Mouse (Mus musculus): ENCODE results near the gene Reep1. TPM values are rescaled to one million over a fixed set of nuclear protein-coding genes. Genes with fewer than 3 reads are reported as not detected.

Gene Reep1
- not detected in 3 replicates for total RNA-seq (2017)

GRCm38 (mm10) chr6:71707511-71708501, at the start of gene Reep1:
Gene Reep1 (plus strand): TSS chr6:71707561.
- ATAC-seq (replicated peaks; ENCODE audit: insufficient number of reproducible peaks, low FRiP score, low TSS enrichment, poor library complexity, severe bottlenecking): no peak

- ATAC-seq (replicated peaks; ENCODE audit: insufficient number of reproducible peaks, low FRiP score, low TSS enrichment, poor library complexity, severe bottlenecking): no peak
Measured at GRCm38 (mm10) chr6:71658290-71658689, 49.1 kb upstream of the Reep1 start.

- no peak for ATAC-seq (replicated peaks; ENCODE audit: insufficient number of reproducible peaks, low FRiP score, low TSS enrichment, poor library complexity, severe bottlenecking)
Measured at GRCm38 (mm10) chr6:71664511-71664910, 42.9 kb upstream of the Reep1 start.

GRCm38 (mm10) chr6:71673166-71673565, 34.2 kb upstream of the Reep1 start:
- no peak for ATAC-seq (replicated peaks; ENCODE audit: insufficient number of reproducible peaks, low FRiP score, low TSS enrichment, poor library complexity, severe bottlenecking)

- ATAC-seq (replicated peaks; ENCODE audit: insufficient number of reproducible peaks, low FRiP score, low TSS enrichment, poor library complexity, severe bottlenecking): no peak
Measured at GRCm38 (mm10) chr6:71678891-71679290, 28.5 kb upstream of the Reep1 start.

GRCm38 (mm10) chr6:71695150-71695549, 12.2 kb upstream of the Reep1 start:
- no peak for ATAC-seq (replicated peaks; ENCODE audit: insufficient number of reproducible peaks, low FRiP score, low TSS enrichment, poor library complexity, severe bottlenecking)

- ATAC-seq (replicated peaks; ENCODE audit: insufficient number of reproducible peaks, low FRiP score, low TSS enrichment, poor library complexity, severe bottlenecking): no peak
Measured at GRCm38 (mm10) chr6:71695599-71695998, 11.8 kb upstream of the Reep1 start.

- ATAC-seq (replicated peaks; ENCODE audit: insufficient number of reproducible peaks, low FRiP score, low TSS enrichment, poor library complexity, severe bottlenecking): no peak
Measured at GRCm38 (mm10) chr6:71706871-71707270, 490 bp upstream of the Reep1 start.

GRCm38 (mm10) chr6:71708528-71708927, 1.2 kb downstream of the Reep1 start:
- ATAC-seq (replicated peaks; ENCODE audit: insufficient number of reproducible peaks, low FRiP score, low TSS enrichment, poor library complexity, severe bottlenecking): no peak

GRCm38 (mm10) chr6:71710323-71710722, 3.0 kb downstream of the Reep1 start:
- no peak for ATAC-seq (replicated peaks; ENCODE audit: insufficient number of reproducible peaks, low FRiP score, low TSS enrichment, poor library complexity, severe bottlenecking)

GRCm38 (mm10) chr6:71711201-71711600, 3.8 kb downstream of the Reep1 start:
- ATAC-seq (replicated peaks; ENCODE audit: insufficient number of reproducible peaks, low FRiP score, low TSS enrichment, poor library complexity, severe bottlenecking): no peak

GRCm38 (mm10) chr6:71713532-71713931, 6.2 kb downstream of the Reep1 start:
- no peak for ATAC-seq (replicated peaks; ENCODE audit: insufficient number of reproducible peaks, low FRiP score, low TSS enrichment, poor library complexity, severe bottlenecking)

- no peak for ATAC-seq (replicated peaks; ENCODE audit: insufficient number of reproducible peaks, low FRiP score, low TSS enrichment, poor library complexity, severe bottlenecking)
Measured at GRCm38 (mm10) chr6:71715006-71715405, 7.6 kb downstream of the Reep1 start.

GRCm38 (mm10) chr6:71716434-71716833, 9.1 kb downstream of the Reep1 start:
- no peak for ATAC-seq (replicated peaks; ENCODE audit: insufficient number of reproducible peaks, low FRiP score, low TSS enrichment, poor library complexity, severe bottlenecking)

- ATAC-seq (replicated peaks; ENCODE audit: insufficient number of reproducible peaks, low FRiP score, low TSS enrichment, poor library complexity, severe bottlenecking): no peak
Measured at GRCm38 (mm10) chr6:71718322-71718721, 11.0 kb downstream of the Reep1 start.

GRCm38 (mm10) chr6:71719302-71719701, 11.9 kb downstream of the Reep1 start:
- no peak for ATAC-seq (replicated peaks; ENCODE audit: insufficient number of reproducible peaks, low FRiP score, low TSS enrichment, poor library complexity, severe bottlenecking)

- ATAC-seq (replicated peaks; ENCODE audit: insufficient number of reproducible peaks, low FRiP score, low TSS enrichment, poor library complexity, severe bottlenecking): no peak
Measured at GRCm38 (mm10) chr6:71722988-71723387, 15.6 kb downstream of the Reep1 start.

GRCm38 (mm10) chr6:71723555-71723954, 16.2 kb downstream of the Reep1 start:
- no peak for ATAC-seq (replicated peaks; ENCODE audit: insufficient number of reproducible peaks, low FRiP score, low TSS enrichment, poor library complexity, severe bottlenecking)

GRCm38 (mm10) chr6:71726710-71727109, 19.3 kb downstream of the Reep1 start:
- ATAC-seq (replicated peaks; ENCODE audit: insufficient number of reproducible peaks, low FRiP score, low TSS enrichment, poor library complexity, severe bottlenecking): no peak

GRCm38 (mm10) chr6:71728306-71728705, 20.9 kb downstream of the Reep1 start:
- ATAC-seq (replicated peaks; ENCODE audit: insufficient number of reproducible peaks, low FRiP score, low TSS enrichment, poor library complexity, severe bottlenecking): no peak

All from monocyte, adult 5-6 weeks (primary cell).